Mouse (Mus musculus): Measurements from ENCODE around the gene Gm572.

The Gm572 gene

DNA sequence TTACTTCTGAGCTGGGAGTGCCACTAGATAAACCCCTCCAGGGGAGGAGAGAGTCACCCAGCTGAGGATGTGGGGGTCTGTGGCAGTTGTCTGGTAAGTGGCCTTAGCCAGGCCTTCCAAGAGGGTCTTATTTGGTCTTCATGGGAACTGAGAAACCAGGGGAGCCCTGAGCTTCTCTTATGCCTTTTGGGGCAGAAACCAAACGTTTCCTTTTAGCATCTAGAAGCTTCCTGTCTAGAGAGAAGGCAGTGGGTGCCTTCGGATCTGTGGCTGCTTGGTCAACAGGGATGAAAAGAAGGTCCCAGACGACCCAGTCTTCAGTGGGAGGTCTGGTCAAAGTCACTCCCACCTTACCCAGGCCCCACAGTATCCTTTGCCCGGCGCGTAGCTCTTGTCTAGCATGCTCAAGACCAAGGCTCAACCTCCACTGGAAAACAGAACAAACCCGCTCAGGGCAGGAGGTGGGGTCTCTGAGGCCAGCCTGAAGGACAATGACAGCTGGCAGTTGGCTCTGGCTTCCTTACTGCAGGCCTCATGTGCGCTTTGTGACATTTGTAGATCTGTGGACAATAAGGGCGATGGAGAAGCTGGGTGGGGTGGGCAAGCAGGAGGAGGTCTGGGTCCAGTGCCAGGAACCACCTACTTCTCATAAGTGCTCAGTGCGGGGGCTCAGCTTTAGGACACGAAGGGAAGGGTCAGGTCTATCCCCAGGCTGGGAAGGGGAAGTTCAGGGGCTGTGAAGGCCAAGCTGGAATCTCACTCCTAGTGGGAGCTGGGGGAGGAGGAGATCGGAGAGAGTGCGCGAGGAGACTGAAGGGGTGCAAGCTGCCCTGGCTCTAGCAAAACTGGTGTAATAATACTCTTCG is at the start of gene Gm572:
TSS of gene Gm572 (plus strand) at position 27 of the 866 bp plus-strand sequence.
- TF ChIP-seq GATA4 (IDR thresholded peaks at IDR 0.05; ENCODE audit: insufficient replicate concordance, low read length), result no peak

DNA sequence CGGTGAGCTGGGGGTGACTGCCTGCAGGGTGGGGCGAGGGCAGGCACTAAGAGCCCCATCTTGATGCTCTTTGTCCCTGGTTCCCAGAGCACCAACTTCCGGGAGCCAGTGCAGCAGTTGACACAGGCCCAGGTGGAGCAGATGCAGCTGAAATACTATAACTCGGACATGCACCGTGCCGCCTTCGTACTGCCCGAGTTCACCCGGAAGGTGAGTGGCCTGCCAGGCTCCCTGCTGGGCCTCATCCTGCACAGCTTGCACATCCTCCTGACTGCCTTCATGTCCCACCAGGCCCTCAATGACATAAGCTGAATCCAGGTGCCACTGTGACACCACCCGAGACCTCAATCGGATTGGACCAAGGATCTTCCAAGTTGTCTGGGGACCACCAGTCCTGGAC is 49.1 kb upstream of the Gm572 start:
- no peak for TF ChIP-seq GATA4 (IDR thresholded peaks at IDR 0.05; ENCODE audit: insufficient replicate concordance, low read length)

DNA sequence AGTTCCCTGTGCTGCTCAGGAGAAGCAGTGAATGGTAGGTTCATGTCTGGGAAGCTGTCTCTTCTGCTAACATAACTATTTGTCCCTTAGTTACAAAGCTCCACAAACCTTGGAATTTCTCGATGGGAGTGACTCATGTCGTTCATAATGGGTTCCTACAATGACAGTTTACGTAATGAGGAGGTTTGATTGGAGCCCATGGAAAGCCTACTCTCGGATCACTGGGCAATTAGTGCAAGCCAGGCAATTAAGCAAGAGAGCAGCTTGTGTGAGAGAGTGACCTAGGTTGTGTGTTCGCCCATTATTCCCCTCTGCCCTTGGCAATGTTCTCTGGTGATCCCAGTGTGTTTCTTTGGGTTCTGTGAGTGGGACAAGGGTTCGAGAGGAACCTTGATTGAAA is 47.2 kb upstream of the Gm572 start:
- TF ChIP-seq GATA4 (IDR thresholded peaks at IDR 0.05; ENCODE audit: insufficient replicate concordance, low read length), result no peak

DNA sequence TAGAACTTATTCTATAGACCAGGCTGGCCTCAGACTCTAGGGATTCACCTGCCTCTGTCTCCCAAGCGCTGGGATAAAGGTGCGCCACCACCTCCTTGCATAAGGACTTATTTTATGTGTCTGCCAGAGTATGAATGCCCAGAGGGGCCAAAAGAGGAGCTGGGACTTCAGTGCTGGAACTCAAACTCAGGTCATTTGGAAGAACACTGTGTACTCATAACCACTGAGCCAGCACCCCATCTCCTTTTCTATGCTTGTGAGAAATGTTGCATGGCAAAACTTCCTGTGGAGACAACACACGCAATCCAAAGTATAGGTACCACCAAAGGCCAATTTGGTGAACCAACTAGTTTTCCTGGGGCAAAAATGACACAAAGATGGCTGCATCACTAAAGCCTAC is 46.4 kb upstream of the Gm572 start:
- TF ChIP-seq GATA4 (IDR thresholded peaks at IDR 0.05; ENCODE audit: insufficient replicate concordance, low read length), result no peak

DNA sequence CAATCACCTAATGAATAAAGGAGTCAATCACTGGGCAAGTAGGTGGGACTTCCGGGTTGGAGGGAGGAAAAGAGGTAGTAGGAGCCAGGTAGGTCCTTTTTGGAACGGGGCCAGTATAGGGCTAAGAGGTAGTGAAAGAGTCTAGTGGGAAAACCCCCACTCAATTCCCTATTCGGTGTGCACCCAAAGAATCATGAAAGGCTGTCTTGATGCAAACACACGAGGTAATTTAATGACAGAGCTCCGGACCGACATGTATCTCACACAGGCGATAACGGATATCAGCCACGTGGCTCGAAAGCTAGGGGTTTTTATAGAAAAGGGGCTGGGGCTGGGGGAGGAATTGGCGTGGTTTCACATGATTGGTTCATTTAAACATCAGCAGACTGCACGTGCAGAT is 44.3 kb upstream of the Gm572 start:
- TF ChIP-seq GATA4 (IDR thresholded peaks at IDR 0.05; ENCODE audit: insufficient replicate concordance, low read length), result no peak

DNA sequence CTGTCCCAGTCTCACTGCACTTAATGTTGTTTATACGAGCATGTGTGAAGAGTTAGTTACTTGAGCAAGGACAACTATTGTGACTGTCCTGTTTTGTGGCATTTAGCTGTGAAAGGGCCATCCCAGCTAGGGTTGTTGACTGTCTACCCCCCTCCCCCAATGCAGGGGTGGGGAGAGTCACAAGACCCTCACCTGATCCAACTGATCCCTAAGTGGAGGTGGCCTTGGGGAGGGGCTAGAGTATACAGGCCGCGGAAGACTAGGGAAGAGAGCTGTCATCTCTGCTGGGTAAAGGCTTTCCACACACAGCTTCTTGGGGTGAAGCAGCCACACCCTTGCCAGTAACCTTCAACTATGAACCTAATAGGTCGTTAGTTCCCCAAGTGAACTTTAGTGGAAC is 42.8 kb upstream of the Gm572 start:
- TF ChIP-seq GATA4 (IDR thresholded peaks at IDR 0.05; ENCODE audit: insufficient replicate concordance, low read length), result no peak

DNA sequence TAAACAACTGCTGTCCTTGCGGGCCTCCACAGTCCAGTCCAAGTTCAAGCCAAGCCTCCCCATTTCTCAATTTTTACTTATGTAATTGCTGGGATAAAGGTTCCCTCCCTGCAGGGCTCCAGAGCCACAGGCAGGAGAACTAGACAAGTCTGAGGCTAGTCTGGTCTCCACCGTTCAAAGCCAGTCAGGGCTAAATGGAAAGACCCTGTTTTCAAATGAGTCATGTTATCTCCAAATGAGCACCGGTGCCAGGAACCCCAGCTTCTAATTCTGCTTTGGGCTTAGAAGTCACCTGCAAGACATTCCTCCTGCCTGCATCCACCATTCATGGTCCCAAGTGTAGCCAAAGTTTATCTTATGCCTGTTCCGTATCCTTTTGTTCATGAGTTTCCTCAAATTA is 41.2 kb upstream of the Gm572 start:
- no peak for TF ChIP-seq GATA4 (IDR thresholded peaks at IDR 0.05; ENCODE audit: insufficient replicate concordance, low read length)

DNA sequence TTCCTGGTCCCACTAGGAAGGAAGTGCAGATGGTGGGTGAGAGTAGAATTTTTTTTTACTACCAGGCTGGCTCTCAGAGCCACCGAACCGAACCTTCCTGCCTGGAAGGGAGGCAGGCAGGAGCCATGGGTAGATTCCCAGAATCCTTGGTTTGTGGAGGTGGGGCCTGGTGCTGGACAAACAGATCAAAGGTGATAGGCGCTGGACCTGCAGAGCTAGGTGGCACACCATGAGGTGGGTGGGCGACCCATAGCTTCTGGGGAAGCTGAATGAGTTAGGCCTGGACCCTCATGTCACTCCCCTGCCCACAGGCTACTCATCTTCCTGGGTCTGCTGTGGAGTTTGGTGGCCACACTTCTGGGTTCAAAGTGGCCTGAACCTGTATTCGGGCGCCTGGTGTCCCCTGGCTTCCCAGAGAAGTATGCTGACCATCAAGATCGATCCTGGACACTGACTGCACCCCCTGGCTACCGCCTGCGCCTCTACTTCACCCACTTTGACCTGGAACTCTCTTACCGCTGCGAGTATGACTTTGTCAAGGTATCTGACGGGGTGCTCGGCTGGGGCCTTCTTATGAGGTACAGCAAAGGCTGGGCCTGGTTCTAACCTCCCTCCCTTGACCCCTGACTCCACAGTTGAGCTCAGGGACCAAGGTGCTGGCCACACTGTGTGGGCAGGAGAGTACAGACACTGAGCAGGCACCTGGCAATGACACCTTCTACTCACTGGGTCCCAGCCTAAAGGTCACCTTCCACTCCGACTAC is 40.6 kb upstream of the Gm572 start, which contains the start of gene Masp2:
TSS of gene Masp2 (plus strand) at position 198 of the 764 bp plus-strand sequence.
- TF ChIP-seq GATA4 (IDR thresholded peaks at IDR 0.05; ENCODE audit: insufficient replicate concordance, low read length), result no peak

DNA sequence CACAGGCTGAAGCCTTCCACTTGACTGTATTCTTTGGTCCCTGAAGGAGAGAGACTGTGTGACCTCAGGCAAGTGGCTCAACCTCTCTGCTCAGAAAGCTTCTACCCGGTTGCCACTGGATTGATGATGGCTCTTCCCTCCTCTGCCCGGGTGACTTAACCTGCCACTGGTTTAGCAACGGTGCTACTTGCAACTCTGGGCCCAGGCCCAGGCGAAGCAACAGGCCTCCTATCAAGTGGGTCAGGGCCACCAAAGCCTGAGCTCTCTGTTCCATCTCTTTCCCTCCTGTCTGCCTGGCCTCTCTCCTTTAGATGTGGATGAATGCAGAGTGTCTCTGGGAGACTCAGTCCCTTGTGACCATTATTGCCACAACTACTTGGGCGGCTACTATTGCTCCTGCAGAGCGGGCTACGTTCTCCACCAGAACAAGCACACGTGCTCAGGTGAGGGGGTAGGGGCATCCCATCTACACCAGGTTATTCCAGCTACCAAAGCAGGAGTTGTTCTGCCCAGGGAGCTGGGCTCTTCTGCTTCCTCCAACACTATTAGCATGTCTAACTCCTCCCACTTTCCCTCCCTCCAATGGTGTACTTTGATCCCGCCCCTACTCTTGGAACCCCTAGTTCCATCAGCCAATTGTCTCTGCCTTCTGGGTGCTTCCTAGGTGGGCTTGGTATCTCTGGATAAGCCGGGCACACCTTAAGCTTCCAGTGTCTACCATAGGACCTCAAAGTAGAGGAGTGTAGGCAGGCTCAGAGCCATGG is 39.6 kb upstream of the Gm572 start:
- no peak for TF ChIP-seq GATA4 (IDR thresholded peaks at IDR 0.05; ENCODE audit: insufficient replicate concordance, low read length)

DNA sequence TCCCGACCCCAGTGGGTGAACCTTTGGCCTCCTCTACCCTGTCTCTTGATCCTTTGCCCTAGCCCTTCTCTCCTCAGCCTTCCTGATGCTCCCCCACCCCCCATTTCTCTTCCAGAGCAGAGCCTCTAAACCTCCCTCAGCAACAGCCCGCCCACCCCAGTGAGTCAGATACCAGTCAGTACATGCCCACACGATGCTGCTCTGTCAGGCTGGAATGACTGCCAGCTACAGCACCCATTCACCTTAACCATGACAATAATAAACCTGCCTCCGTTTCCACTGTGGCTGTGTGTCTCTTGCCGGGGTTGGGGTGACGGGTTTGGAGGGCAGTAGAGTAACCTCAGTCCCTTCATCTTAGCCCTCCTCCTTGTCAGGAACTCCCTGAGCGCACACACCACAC is 39.0 kb upstream of the Gm572 start:
- TF ChIP-seq GATA4 (IDR thresholded peaks at IDR 0.05; ENCODE audit: insufficient replicate concordance, low read length), result no peak

DNA sequence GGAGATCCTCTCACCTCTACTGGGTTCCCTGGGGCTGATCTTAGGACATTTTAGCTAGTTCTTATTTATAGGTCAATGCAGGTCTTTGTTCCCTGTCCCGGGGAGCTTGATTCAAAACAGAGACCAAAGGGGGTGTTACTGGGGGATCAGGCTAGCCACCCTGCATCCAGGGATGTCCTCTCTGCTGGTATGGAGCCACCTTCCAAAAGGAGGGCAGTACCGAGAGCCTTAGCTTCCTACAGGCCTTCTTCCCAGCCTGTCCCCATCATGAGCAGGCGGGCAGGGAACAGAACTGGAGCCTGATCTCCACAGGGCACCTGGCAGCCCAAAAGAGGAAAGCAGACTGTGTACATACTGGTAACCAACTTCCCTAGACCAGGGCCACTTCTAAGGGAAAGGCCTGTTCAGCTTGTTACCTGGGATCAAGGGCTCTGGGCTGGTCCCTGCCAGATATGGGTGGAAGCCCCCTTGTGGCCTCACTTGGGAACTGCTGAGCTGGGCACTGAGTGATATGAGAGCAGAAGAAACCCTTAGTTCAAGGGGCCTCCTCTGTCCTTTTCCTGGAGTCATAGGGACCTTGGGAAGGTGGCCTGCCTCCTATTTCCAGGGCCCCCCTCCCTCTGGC is 38.5 kb upstream of the Gm572 start:
- TF ChIP-seq GATA4 (IDR thresholded peaks at IDR 0.05; ENCODE audit: insufficient replicate concordance, low read length), result no peak

DNA sequence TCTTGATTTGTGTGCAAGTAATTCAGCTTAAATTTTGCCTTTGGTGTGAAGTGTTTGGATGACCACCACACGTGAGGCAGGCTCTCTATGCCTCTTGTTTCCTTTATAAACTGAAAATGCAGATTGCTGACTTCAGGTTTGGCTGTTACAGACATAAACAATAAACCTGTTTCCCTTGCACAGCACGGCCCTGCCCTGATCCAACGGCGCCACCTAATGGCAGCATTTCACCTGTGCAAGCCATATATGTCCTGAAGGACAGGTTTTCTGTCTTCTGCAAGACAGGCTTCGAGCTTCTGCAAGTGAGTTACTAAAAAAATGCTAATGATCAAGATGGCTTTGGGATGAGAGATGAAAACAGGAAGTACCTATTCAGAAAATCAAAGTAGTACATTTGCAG is 35.4 kb upstream of the Gm572 start:
- TF ChIP-seq GATA4 (IDR thresholded peaks at IDR 0.05; ENCODE audit: insufficient replicate concordance, low read length), result no peak

DNA sequence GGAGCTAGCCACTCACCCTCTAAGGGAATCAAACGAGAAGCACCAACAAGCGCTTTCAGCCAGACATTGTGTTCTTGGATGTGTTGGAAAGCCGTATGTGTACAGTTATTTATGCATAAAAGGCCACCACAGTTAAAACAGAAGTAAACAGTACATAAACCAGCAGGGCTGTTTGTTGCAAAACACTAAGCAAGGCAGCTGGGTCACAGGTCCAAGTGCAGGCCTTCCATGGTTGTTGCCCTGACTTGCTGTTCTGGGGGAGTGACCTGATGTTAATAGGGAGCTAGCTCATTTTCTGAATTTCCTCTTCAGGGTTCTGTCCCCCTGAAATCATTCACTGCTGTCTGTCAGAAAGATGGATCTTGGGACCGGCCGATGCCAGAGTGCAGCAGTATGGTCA is 33.3 kb upstream of the Gm572 start:
- no peak for TF ChIP-seq GATA4 (IDR thresholded peaks at IDR 0.05; ENCODE audit: insufficient replicate concordance, low read length)

DNA sequence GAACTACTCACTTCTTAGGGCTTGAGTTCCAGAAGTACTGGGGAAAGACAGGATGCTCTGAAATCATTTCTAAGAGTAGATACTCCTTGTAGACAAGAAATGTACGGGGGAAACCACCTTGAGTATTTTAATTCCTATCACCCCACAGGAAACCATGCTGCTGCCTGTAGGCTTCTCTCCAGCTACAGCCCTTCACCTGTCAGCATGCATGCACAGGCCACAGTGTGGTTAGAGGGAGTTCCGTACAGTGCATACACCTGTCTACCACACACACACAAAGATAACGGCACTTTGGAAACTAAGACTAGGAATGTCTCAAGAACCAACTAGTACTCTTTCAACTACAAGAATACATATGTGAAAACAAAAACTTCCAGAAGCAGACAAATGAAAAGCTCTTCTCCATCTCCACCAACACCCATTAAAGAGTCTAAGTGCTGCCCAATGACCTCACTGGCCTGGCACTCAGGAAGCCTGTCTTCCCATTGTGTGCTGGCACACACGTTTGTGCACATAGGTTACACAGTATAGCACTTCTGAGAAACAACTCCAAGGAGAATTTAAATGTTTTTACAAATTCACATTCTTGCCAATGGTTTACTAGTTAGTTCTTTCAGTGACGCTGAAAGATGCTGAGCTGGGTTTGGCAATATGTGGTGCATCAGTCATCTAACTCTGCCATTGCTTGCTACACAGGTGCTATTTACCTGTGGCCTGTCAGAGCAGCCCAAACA is 32.3 kb upstream of the Gm572 start:
- no peak for TF ChIP-seq GATA4 (IDR thresholded peaks at IDR 0.05; ENCODE audit: insufficient replicate concordance, low read length)

Measured in liver, adult (tissue).